Mouse (Mus musculus): ENCODE data around the gene 9230102O04Rik.

Gene 9230102O04Rik

GRCm38 (mm10) chr2:9872682-9873081, 16.7 kb downstream of the 9230102O04Rik start:
- DNase-seq (ENCODE audit: low read depth, low spot score): no peak

- DNase-seq (ENCODE audit: low read depth, low spot score): no peak
Observed at GRCm38 (mm10) chr2:9871798-9872197, 17.5 kb downstream of the 9230102O04Rik start.

GRCm38 (mm10) chr2:9871141-9871716, 18.1 kb downstream of the 9230102O04Rik start:
- no peak for DNase-seq (ENCODE audit: low read depth, low spot score)

- peak; percentile 13 for DNase-seq (ENCODE audit: low read depth, low spot score)
Observed at GRCm38 (mm10) chr2:9867092-9867825, 22.1 kb downstream of the 9230102O04Rik start.

GRCm38 (mm10) chr2:9860698-9861097, 28.6 kb downstream of the 9230102O04Rik start:
- no peak for DNase-seq (ENCODE audit: low read depth, low spot score)

- no peak for DNase-seq (ENCODE audit: low read depth, low spot score)
Observed at GRCm38 (mm10) chr2:9855861-9856260, 33.5 kb downstream of the 9230102O04Rik start.

GRCm38 (mm10) chr2:9852851-9853576, 36.3 kb downstream of the 9230102O04Rik start:
- DNase-seq (ENCODE audit: low read depth, low spot score): no peak

- no peak for DNase-seq (ENCODE audit: low read depth, low spot score)
Observed at GRCm38 (mm10) chr2:9835195-9835594, 54.1 kb downstream of the 9230102O04Rik start.

GRCm38 (mm10) chr2:9833712-9834111, 55.6 kb downstream of the 9230102O04Rik start:
- no peak for DNase-seq (ENCODE audit: low read depth, low spot score)
